In genomic region chr19:40240838-40241689, GRCm38 (mm10) we compare ENCODE assay signal across 9 mouse cellular contexts. TPM values are rescaled to one million over a fixed set of nuclear protein-coding genes. Genes with fewer than 3 reads are reported as not detected.
DNase-seq lines count a peak whose midpoint lies in the region; ATAC-seq and TF ChIP-seq lines count a peak whose summit lies in the region.
"Had no signal": no experiment of that assay in that cellular context is flagged by ENCODE, and none has a peak within 500 bp of the region (broad histone marks: within the 10 kb centered on the region; RNA-seq: fewer than 3 reads in every experiment).

No protein-coding gene starts in this region.

- H3K4me2 ChIP-seq in stomach, postnatal 0 days (replicated peaks; ENCODE audit: low read depth), result 0 out of 2 replicates have a peak overlapping the region, but pooled peaks have one; percentile 29

- intact Hi-C loops in heart, postnatal 10 days (cut with DNase I), result no loop called here

- WGBS in stomach, postnatal 0 days, result 38% methylated on average over 13 of the region's 14 CpGs

- no peak overlapping the region for H3K4me3 ChIP-seq in ES-Bruce4 (ENCODE audit: low read depth, low read length)
- no peak overlapping the region for H3K4me3 ChIP-seq in embryonic fibroblast, embryonic 13.5 days (ENCODE audit: insufficient read depth, low read length)
- H3K4me3 ChIP-seq in stomach, postnatal 0 days (ENCODE audit: low read depth, low read length), result no peak overlapping the region

- H3K27ac ChIP-seq in ES-Bruce4 (ENCODE audit: insufficient read depth, low read length), result peak overlapping the region; percentile 49; the same call in 1 of the 2 replicates
- peak overlapping the region; percentile 78 for H3K27ac ChIP-seq in embryonic fibroblast, embryonic 13.5 days (ENCODE audit: insufficient read depth, low read length)
- H3K27ac ChIP-seq in stomach, postnatal 0 days (replicated peaks), result peak overlapping the region; percentile 67

- TF ChIP-seq POLR2A in ES-Bruce4 (IDR thresholded peaks at IDR 0.05; ENCODE audit: insufficient read depth, low read length), result no peak
- no peak for TF ChIP-seq POLR2A in embryonic fibroblast, embryonic 13.5 days (IDR thresholded peaks at IDR 0.05; ENCODE audit: low read depth, low read length)

- H3K36me3 ChIP-seq in ES-Bruce4 (ENCODE audit: control insufficient read depth, insufficient read depth, low read length, poor library complexity, severe bottlenecking), result peaks cover 8% of the 10 kb centered on the region
- peaks cover 2% of the 10 kb centered on the region for H3K36me3 ChIP-seq in stomach, postnatal 0 days (ENCODE audit: control insufficient read depth, insufficient read depth, low read length)

- TF ChIP-seq CTCF in ES-Bruce4 (IDR thresholded peaks at IDR 0.05; ENCODE audit: low read depth, low read length), result no peak
- no peak for TF ChIP-seq CTCF in embryonic fibroblast, embryonic 13.5 days (IDR thresholded peaks at IDR 0.05; ENCODE audit: borderline replicate concordance, insufficient read depth, low read length)
- TF ChIP-seq CTCF in stomach, postnatal 0 days (IDR thresholded peaks at IDR 0.05; ENCODE audit: low read depth), result no peak

- DNase-seq in cerebellum, postnatal 14 days, result peak; percentile 41 to 68
- DNase-seq in cerebellum, adult 11-12 months, result no peak
- peak; percentile 64 to 67 for DNase-seq in heart, postnatal 10 days
- peak; percentile 77 for DNase-seq in lung, postnatal 10 days
- peak; percentile 36 for DNase-seq in stomach, postnatal 0 days (ENCODE audit: low spot score)

- TF ChIP-seq EP300 in ES-Bruce4 (IDR thresholded peaks at IDR 0.05; ENCODE audit: insufficient read depth, low read depth, low read length), result no peak
- TF ChIP-seq EP300 in stomach, postnatal 0 days (optimal IDR thresholded peaks at IDR 0.05), result no peak

- H3K27me3 ChIP-seq in ES-Bruce4 (ENCODE audit: control insufficient read depth, insufficient read depth, low read length, poor library complexity, severe bottlenecking), result no peaks in the 10 kb centered on the region
- no peaks in the 10 kb centered on the region for H3K27me3 ChIP-seq in stomach, postnatal 0 days (ENCODE audit: control insufficient read depth, insufficient read depth, low read length)

- no peaks in the 10 kb centered on the region for H3K9me3 ChIP-seq in ES-Bruce4 (replicated peaks; ENCODE audit: control insufficient read depth, insufficient read depth, low read length, poor library complexity, severe bottlenecking)
- no peaks in the 10 kb centered on the region for H3K9me3 ChIP-seq in stomach, postnatal 0 days (ENCODE audit: control insufficient read depth, low read length)

- peak; percentile 48; the same call in 1 of the 2 replicates for ATAC-seq in stomach, postnatal 0 days (ENCODE audit: low FRiP score, low TSS enrichment)
- no peak for ATAC-seq in megakaryocyte, adult 5-6 weeks (ENCODE audit: poor library complexity, severe bottlenecking)

- H3K9ac ChIP-seq in ES-Bruce4 (ENCODE audit: low read depth, poor library complexity, severe bottlenecking), result no peak overlapping the region
- no peak overlapping the region for H3K9ac ChIP-seq in stomach, postnatal 0 days (ENCODE audit: low read length)

- H3K4me1 ChIP-seq in ES-Bruce4 (ENCODE audit: control insufficient read depth, insufficient read depth, low read length), result peaks cover 3% of the 10 kb centered on the region
- peaks cover 21% of the 10 kb centered on the region for H3K4me1 ChIP-seq in embryonic fibroblast, embryonic 13.5 days (ENCODE audit: control insufficient read depth, insufficient read depth, low read length)
- peaks cover 4% of the 10 kb centered on the region; the same call in 1 of the 2 replicates for H3K4me1 ChIP-seq in stomach, postnatal 0 days (replicated peaks; ENCODE audit: control insufficient read depth, insufficient read depth)

RNA-seq across cellular contexts. Expression of gene Pdlim1, which starts 30.6 kb away (rescaled TPM):
- polyA plus RNA-seq in ES-Bruce4 (2011; ENCODE audit: insufficient read depth, insufficient read length, low read depth, missing spikeins), result 205 and 208 TPM in 2 replicates
- polyA plus RNA-seq in embryonic fibroblast, embryonic 13.5 days (2011; ENCODE audit: insufficient read length, low read depth, missing spikeins), result 121 and 212 TPM in 2 replicates
- 100 to 1,000 TPM; 235 to 249 TPM for total RNA-seq in heart, postnatal 10 days (2021)
- 288 and 298 TPM in 2 replicates for polyA plus RNA-seq in stomach, postnatal 0 days (2015; fragmentation: Nextera tagmentation; extraction: Ambion mirVana)
- 163 and 177 TPM in 2 replicates for total RNA-seq in megakaryocyte, adult 5-6 weeks (2015)
- total RNA-seq in megakaryocyte, adult 5-6 weeks (2017), result 87.9 and 88.3 TPM in 2 replicates

RNA-seq across cellular contexts. Expression of gene Cyp2c70, which starts 53.9 kb away (rescaled TPM):
- not detected in 2 replicates for polyA plus RNA-seq in ES-Bruce4 (2011; ENCODE audit: insufficient read depth, insufficient read length, low read depth, missing spikeins)
- not detected in 2 replicates for polyA plus RNA-seq in embryonic fibroblast, embryonic 13.5 days (2011; ENCODE audit: insufficient read length, low read depth, missing spikeins)
- total RNA-seq in heart, postnatal 10 days (2021), result under 1 TPM; 0.35 to 0.69 TPM
- polyA plus RNA-seq in stomach, postnatal 0 days (2015; fragmentation: Nextera tagmentation; extraction: Ambion mirVana), result 0.67 and 0.93 TPM in 2 replicates
- total RNA-seq in megakaryocyte, adult 5-6 weeks (2015), result not detected in 2 replicates
- not detected in 2 replicates for total RNA-seq in megakaryocyte, adult 5-6 weeks (2017)
- polyA plus RNA-seq: frontal cortex, adult 2 months had no signal
